Comparison of ENCODE assay signal across 8 mouse cellular contexts in the genomic region with DNA sequence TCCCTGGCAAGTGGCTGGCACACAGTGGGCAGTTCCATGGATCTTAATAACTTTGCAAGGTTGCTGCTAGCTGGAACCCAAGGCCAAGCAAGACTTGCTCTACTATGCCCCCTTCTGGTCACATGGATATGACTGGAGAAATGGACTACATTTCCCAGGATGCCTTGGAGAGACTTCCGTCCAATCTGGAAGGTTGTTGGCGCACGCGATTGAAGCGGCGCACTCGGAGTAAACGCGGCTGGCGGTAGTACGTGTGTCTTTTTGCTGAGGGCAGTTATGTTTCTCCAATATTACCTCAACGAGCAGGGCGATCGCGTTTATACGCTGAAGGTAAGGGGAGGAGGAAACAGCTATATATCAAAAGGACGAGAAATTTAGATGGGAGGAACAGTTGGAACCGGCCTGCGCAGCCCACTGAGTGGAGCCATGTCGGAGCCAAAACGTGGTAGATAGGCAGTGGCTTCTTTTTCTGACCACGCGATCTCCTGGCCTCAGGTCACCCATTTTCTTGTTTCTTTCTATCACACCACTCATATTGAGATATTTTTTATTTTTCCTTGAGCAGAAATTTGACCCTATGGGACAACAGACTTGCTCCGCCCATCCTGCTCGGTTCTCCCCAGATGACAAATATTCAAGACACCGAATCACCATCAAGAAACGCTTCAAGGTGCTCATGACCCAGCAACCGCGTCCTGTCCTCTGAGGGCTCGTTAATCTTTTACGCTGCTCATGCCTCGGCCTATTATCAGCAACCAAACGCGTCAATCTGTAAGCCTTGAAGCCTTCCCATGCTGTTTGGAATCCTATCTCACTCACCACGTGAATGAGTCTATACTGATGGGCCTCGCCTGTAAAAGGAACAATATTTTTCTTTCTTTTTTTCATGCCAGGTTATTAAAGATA. TPM values are rescaled to one million over a fixed set of nuclear protein-coding genes. Genes with fewer than 3 reads are reported as not detected.
DNase-seq lines count a peak whose midpoint lies in the region; ATAC-seq and TF ChIP-seq lines count a peak whose summit lies in the region.

A gene (plus strand): TSS at position 179 of the 906 bp plus-strand sequence.

- H3K4me3 ChIP-seq in E14TG2a.4 (replicated peaks; ENCODE audit: low read length) = peak within 1 kb of the TSS; percentile 90
- H3K4me3 ChIP-seq in forebrain, embryonic 12.5 days (replicated peaks) = peak within 1 kb of the TSS; percentile 60
- peak within 1 kb of the TSS; percentile 66 for H3K4me3 ChIP-seq in heart, postnatal 0 days (ENCODE audit: low read depth, low read length)
- peak within 1 kb of the TSS; percentile 77 for H3K4me3 ChIP-seq in liver, embryonic 16.5 days (ENCODE audit: low read depth, low read length)
- H3K4me3 ChIP-seq in neural tube, embryonic 13.5 days = peak within 1 kb of the TSS; percentile 64
- peak within 1 kb of the TSS; percentile 89 for H3K4me3 ChIP-seq in testis, adult 2 months (ENCODE audit: control insufficient read depth, low read depth, low read length)

- ATAC-seq in forebrain, embryonic 12.5 days (ENCODE audit: low FRiP score) = peak; percentile 62
- ATAC-seq in heart, postnatal 0 days (ENCODE audit: insufficient read depth, low read depth) = peak; percentile 27; the same call in 1 of the 2 replicates
- ATAC-seq in liver, embryonic 16.5 days (ENCODE audit: low read depth) = peak; percentile 22
- peak; percentile 57 for ATAC-seq in neural tube, embryonic 13.5 days (ENCODE audit: low read depth)

- H3K9me3 ChIP-seq in E14TG2a.4 (ENCODE audit: low read length) = no peaks in the 10 kb centered on the region
- no peaks in the 10 kb centered on the region for H3K9me3 ChIP-seq in forebrain, embryonic 12.5 days
- H3K9me3 ChIP-seq in heart, postnatal 0 days (replicated peaks; ENCODE audit: control insufficient read depth, low read length) = no peaks in the 10 kb centered on the region
- no peaks in the 10 kb centered on the region for H3K9me3 ChIP-seq in liver, embryonic 16.5 days (replicated peaks; ENCODE audit: control insufficient read depth, low read length)
- H3K9me3 ChIP-seq in neural tube, embryonic 13.5 days = no peaks in the 10 kb centered on the region

- peak; percentile 100 for TF ChIP-seq POLR2A in testis, adult 2 months (IDR thresholded peaks at IDR 0.05; ENCODE audit: control insufficient read depth, low read depth, low read length)

- peak within 1 kb of the TSS; percentile 60 for H3K9ac ChIP-seq in forebrain, embryonic 12.5 days
- H3K9ac ChIP-seq in heart, postnatal 0 days (replicated peaks; ENCODE audit: low read depth, low read length) = peak within 1 kb of the TSS; percentile 48; the same call in 1 of the 2 replicates
- peak within 1 kb of the TSS; percentile 65 for H3K9ac ChIP-seq in liver, embryonic 16.5 days (ENCODE audit: low read depth, low read length)
- H3K9ac ChIP-seq in neural tube, embryonic 13.5 days = peak within 1 kb of the TSS; percentile 74

- DNase-seq in c-Kit-positive CD71-positive TER-119-negative erythroid progenitor cells, embryonic 14.5 days (ENCODE audit: low read depth) = peak; percentile 90
- DNase-seq in heart, postnatal 0 days (ENCODE audit: low spot score) = peak; percentile 83
- peak; percentile 80 to 88 for DNase-seq in kidney, postnatal 4 days

- peak within 1 kb of the TSS; percentile 64 for H3K4me2 ChIP-seq in forebrain, embryonic 12.5 days
- H3K4me2 ChIP-seq in heart, postnatal 0 days (ENCODE audit: low read depth, low read length) = peak within 1 kb of the TSS; percentile 78
- H3K4me2 ChIP-seq in liver, embryonic 16.5 days (ENCODE audit: low read depth, low read length) = peak within 1 kb of the TSS; percentile 77
- peak within 1 kb of the TSS; percentile 72 for H3K4me2 ChIP-seq in neural tube, embryonic 13.5 days

- H3K36me3 ChIP-seq in E14TG2a.4 (ENCODE audit: insufficient read depth, low read length) = peaks cover 25% of the 10 kb centered on the region
- no peaks in the 10 kb centered on the region for H3K36me3 ChIP-seq in forebrain, embryonic 12.5 days (replicated peaks)
- no peaks in the 10 kb centered on the region for H3K36me3 ChIP-seq in heart, postnatal 0 days (replicated peaks; ENCODE audit: control insufficient read depth, insufficient read depth, low read length)
- no peaks in the 10 kb centered on the region for H3K36me3 ChIP-seq in liver, embryonic 16.5 days (ENCODE audit: control insufficient read depth, insufficient read depth)
- H3K36me3 ChIP-seq in neural tube, embryonic 13.5 days = no peaks in the 10 kb centered on the region
- peaks cover 2% of the 10 kb centered on the region for H3K36me3 ChIP-seq in testis, adult 2 months (ENCODE audit: control insufficient read depth, insufficient read depth, low read length)

- under 1% methylated on average over 36 of the region's 36 CpGs for WGBS in forebrain, embryonic 12.5 days
- under 1% methylated on average over 36 of the region's 36 CpGs for WGBS in heart, postnatal 0 days
- under 1% methylated on average over 36 of the region's 36 CpGs for WGBS in liver, embryonic 16.5 days (ENCODE audit: insufficient replicate concordance)
- WGBS in neural tube, embryonic 13.5 days = under 1% methylated on average over 36 of the region's 36 CpGs

- TF ChIP-seq EP300 in heart, postnatal 0 days (IDR thresholded peaks at IDR 0.05; ENCODE audit: low read depth) = no peak; the same call in 1 of the 2 replicates

- peak within 1 kb of the TSS; percentile 36; the same call in 1 of the 2 replicates for H3K27ac ChIP-seq in forebrain, embryonic 12.5 days
- peak within 1 kb of the TSS; percentile 74 for H3K27ac ChIP-seq in heart, postnatal 0 days (ENCODE audit: low read depth)
- H3K27ac ChIP-seq in liver, embryonic 16.5 days (ENCODE audit: low read length) = peak within 1 kb of the TSS; percentile 70
- H3K27ac ChIP-seq in neural tube, embryonic 13.5 days (replicated peaks) = peak within 1 kb of the TSS; percentile 77
- peak within 1 kb of the TSS; percentile 94 for H3K27ac ChIP-seq in testis, adult 2 months (ENCODE audit: control insufficient read depth, insufficient read depth, low read depth, low read length)

- TF ChIP-seq CTCF in E14TG2a.4 (conservative IDR thresholded peaks at IDR 0.05; ENCODE audit: low read length) = peak; percentile 71
- peak; percentile 84 for TF ChIP-seq CTCF in heart, postnatal 0 days (IDR thresholded peaks at IDR 0.05; ENCODE audit: low read depth)
- peak; percentile 74 for TF ChIP-seq CTCF in testis, adult 2 months (IDR thresholded peaks at IDR 0.05; ENCODE audit: control insufficient read depth, insufficient read depth, insufficient replicate concordance, low read depth, low read length)

- H3K4me1 ChIP-seq in E14TG2a.4 (replicated peaks; ENCODE audit: low read depth, low read length) = peaks cover 35% of the 10 kb centered on the region
- peaks cover 26% of the 10 kb centered on the region for H3K4me1 ChIP-seq in forebrain, embryonic 12.5 days
- H3K4me1 ChIP-seq in heart, postnatal 0 days (ENCODE audit: control insufficient read depth, insufficient read depth) = peaks cover 5% of the 10 kb centered on the region; the same call in 1 of the 2 replicates
- H3K4me1 ChIP-seq in liver, embryonic 16.5 days (ENCODE audit: control insufficient read depth, low read depth, low read length) = peaks cover 21% of the 10 kb centered on the region
- H3K4me1 ChIP-seq in neural tube, embryonic 13.5 days (replicated peaks) = peaks cover 26% of the 10 kb centered on the region
- H3K4me1 ChIP-seq in testis, adult 2 months (ENCODE audit: control insufficient read depth, insufficient read depth, low read length) = peaks cover 11% of the 10 kb centered on the region

- no peaks in the 10 kb centered on the region for H3K27me3 ChIP-seq in E14TG2a.4 (ENCODE audit: insufficient read depth, low read length)
- H3K27me3 ChIP-seq in forebrain, embryonic 12.5 days = no peaks in the 10 kb centered on the region
- no peaks in the 10 kb centered on the region for H3K27me3 ChIP-seq in heart, postnatal 0 days (ENCODE audit: control insufficient read depth, insufficient read depth, low read length)
- H3K27me3 ChIP-seq in liver, embryonic 16.5 days (ENCODE audit: control insufficient read depth, insufficient read depth, low read depth, low read length) = no peaks in the 10 kb centered on the region
- H3K27me3 ChIP-seq in neural tube, embryonic 13.5 days = no peaks in the 10 kb centered on the region
- H3K27me3 ChIP-seq in testis, adult 2 months (ENCODE audit: control insufficient read depth, insufficient read depth, low read length) = no peaks in the 10 kb centered on the region

RNA-seq across cellular contexts. Expression of the gene that starts here (rescaled TPM):
- 152 and 157 TPM in 2 replicates for polyA plus RNA-seq in forebrain, embryonic 12.5 days (2016; fragmentation: Nextera tagmentation; extraction: Ambion mirVana)
- 95.5 and 125 TPM in 2 replicates for total RNA-seq in heart, postnatal 0 days (2014; rRNA removed; ENCODE audit: low replicate concordance)
- polyA plus RNA-seq in heart, postnatal 0 days (2015; fragmentation: Nextera tagmentation; extraction: Ambion mirVana) = 148 and 154 TPM in 2 replicates
- 102 and 116 TPM in 2 replicates for polyA plus RNA-seq in liver, embryonic 16.5 days (2015; fragmentation: Nextera tagmentation; extraction: Ambion mirVana)
- 163 and 172 TPM in 2 replicates for polyA plus RNA-seq in neural tube, embryonic 13.5 days (2015; fragmentation: Nextera tagmentation; extraction: Ambion mirVana)
- 108 and 121 TPM in 2 replicates for polyA plus RNA-seq in testis, adult 2 months (2012; rRNA removed)

Comparison
In these comparisons a context has a peak if more than half of its experiments do, and no peak if none do; other contexts are left out.
1. Peak in every context shown above with its lines: DNase-seq, ATAC-seq, H3K4me3 ChIP-seq and H3K27ac ChIP-seq.
2. H3K27ac ChIP-seq: peak in every context shown above with its lines; median percentile 94 in testis, adult 2 months; 77 in neural tube, embryonic 13.5 days; 74 in heart, postnatal 0 days; 70 in liver, embryonic 16.5 days; 36 in forebrain, embryonic 12.5 days.